Mouse (Mus musculus): ENCODE measurements at regions not wholly inside any gene's neighbourhood (a gene's known extent, or its start where the extent isn't known, plus 50 kb on each side); places are given as distances from the start of the nearest gene placed in this dataset.

DNA sequence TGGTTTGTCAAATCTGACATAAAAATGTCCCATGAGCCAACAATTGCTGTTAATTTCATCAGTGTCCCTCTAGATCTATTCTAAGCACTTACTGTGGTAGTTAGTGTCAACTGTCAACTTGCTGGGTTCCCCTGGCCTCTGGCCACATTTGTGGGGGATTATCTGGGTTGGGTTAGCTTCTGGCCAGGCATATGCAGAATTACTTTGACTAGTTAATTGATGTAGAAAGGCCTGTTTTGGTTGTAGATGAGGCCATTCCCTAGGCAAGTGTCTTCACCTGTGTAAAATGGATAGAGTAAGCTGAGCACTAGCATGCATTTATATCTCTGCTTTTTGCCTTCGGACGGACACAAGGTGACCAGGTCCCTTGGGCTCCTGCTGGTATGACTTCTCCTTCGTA, 283.9 kb downstream of the 1810013L24Rik start:
- no peaks in the 10 kb centered on the region for H3K9me3 ChIP-seq (replicated peaks; ENCODE audit: control insufficient read depth, low read length)
- H3K9ac ChIP-seq (ENCODE audit: low read length), result no peak overlapping the region
- H3K36me3 ChIP-seq (ENCODE audit: control insufficient read depth, insufficient read depth, low read length), result no peaks in the 10 kb centered on the region
- no peak for DNase-seq (ENCODE audit: low spot score)
- H3K4me3 ChIP-seq (ENCODE audit: low read depth, low read length), result no peak overlapping the region
- 90% methylated on average over 3 of the region's 3 CpGs for WGBS
- H3K27ac ChIP-seq (ENCODE audit: low read depth, low read length), result no peak overlapping the region
- H3K27me3 ChIP-seq (replicated peaks; ENCODE audit: control insufficient read depth, insufficient read depth, low read length), result no peaks in the 10 kb centered on the region
- ATAC-seq, result no peak
- H3K4me1 ChIP-seq (ENCODE audit: control insufficient read depth, insufficient read depth, low read length), result no peaks in the 10 kb centered on the region
- H3K4me2 ChIP-seq (ENCODE audit: low read length), result no peak overlapping the region

DNA sequence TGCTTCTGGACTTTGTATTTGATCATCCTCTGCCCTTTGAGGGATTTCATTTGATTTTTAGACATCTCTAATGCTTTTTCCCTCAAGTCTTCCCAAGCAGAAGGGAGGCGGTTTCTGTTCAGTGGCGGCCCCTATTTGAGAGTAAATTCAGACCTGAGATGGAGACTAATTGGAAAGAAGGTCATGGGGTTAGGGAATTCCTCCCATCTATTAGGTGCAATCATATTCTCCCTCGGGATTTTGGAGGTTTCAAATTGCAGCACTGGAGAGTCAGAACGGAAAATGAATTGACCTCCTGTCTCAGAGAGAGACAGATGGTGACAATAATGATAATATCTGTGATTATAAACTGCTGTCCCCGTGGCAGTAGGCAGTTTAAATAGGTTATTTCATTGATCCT, 285.6 kb downstream of the 1810013L24Rik start:
- H3K27me3 ChIP-seq (replicated peaks; ENCODE audit: control insufficient read depth, insufficient read depth, low read length), result no peaks in the 10 kb centered on the region
- no peak overlapping the region for H3K27ac ChIP-seq (ENCODE audit: low read depth, low read length)
- ATAC-seq (no peak), DNase-seq (ENCODE audit: low spot score) (peak; percentile 41)
- no peaks in the 10 kb centered on the region for H3K36me3 ChIP-seq (ENCODE audit: control insufficient read depth, insufficient read depth, low read length)
- WGBS, result 61% methylated on average over 5 of the region's 5 CpGs
- no peaks in the 10 kb centered on the region for H3K9me3 ChIP-seq (replicated peaks; ENCODE audit: control insufficient read depth, low read length)
- no peak overlapping the region for H3K4me2 ChIP-seq (ENCODE audit: low read length)
- H3K9ac ChIP-seq (ENCODE audit: low read length), result no peak overlapping the region
- no peak overlapping the region for H3K4me3 ChIP-seq (ENCODE audit: low read depth, low read length)
- H3K4me1 ChIP-seq (ENCODE audit: control insufficient read depth, insufficient read depth, low read length), result no peaks in the 10 kb centered on the region

DNA sequence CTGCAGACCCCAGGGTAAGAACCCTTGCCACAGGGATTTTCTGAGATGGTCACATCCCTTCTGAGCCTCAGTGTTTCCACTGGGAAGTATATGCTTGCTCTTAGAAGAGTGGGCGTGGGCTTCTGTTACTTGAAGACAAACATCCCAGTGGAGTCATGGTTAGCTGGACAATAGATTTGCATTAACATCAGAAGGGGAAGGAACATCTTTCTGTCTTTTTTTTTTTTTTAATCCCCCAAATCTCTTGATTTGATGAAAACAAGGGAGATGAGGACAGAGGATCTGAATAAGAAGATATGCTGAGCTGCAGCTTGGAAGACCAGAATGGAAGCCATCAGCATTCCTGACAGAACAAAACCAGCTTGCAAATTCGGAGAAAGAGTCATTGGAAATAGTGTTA, 291.7 kb downstream of the 1810013L24Rik start:
- DNase-seq (ENCODE audit: low spot score), result no peak

DNA sequence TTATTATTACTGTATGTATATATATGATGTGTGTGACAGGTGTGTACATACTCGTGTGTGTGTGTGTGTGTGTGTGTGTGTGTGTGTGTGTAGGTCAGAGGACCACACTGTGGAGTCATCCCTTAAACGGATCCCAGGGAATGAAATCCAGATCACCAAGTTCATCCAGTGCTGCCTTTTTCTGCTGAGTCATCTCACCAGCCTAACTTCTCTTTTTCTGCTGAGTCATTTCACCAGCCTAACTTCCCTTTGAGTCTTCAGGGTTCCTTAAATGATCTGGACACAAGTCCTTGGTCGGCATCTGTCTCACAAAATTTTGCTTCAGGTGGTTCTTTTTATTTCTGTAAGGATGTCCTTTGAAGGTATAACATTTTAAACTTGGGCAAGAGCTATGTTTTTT, 302.2 kb downstream of the 1810013L24Rik start:
- Histone ChIP-seq H3K4me1 (ENCODE audit: control insufficient read depth, insufficient read depth, low read length) (no peaks in the 10 kb centered on the region), H3K36me3 (ENCODE audit: control insufficient read depth, insufficient read depth, low read length) (no peaks in the 10 kb centered on the region), H3K27ac (ENCODE audit: low read depth, low read length) (no peak overlapping the region), H3K27me3 (replicated peaks; ENCODE audit: control insufficient read depth, insufficient read depth, low read length) (no peaks in the 10 kb centered on the region), H3K9ac (ENCODE audit: low read length) (no peak overlapping the region), H3K9me3 (replicated peaks; ENCODE audit: control insufficient read depth, low read length) (no peaks in the 10 kb centered on the region), H3K4me2 (ENCODE audit: low read length) (no peak overlapping the region), H3K4me3 (ENCODE audit: low read depth, low read length) (no peak overlapping the region)
- ATAC-seq (no peak), DNase-seq (ENCODE audit: low spot score) (no peak)
- WGBS, result 81% methylated on average over 3 of the region's 3 CpGs

More for the DNA sequence above, 291.7 kb downstream of the 1810013L24Rik start:
- no peaks in the 10 kb centered on the region for H3K4me1 ChIP-seq (ENCODE audit: control insufficient read depth, insufficient read depth, low read length)
- no peak overlapping the region for H3K9ac ChIP-seq (ENCODE audit: low read length)
- H3K36me3 ChIP-seq (ENCODE audit: control insufficient read depth, insufficient read depth, low read length), result no peaks in the 10 kb centered on the region
- no peaks in the 10 kb centered on the region for H3K9me3 ChIP-seq (replicated peaks; ENCODE audit: control insufficient read depth, low read length)
- no peak for ATAC-seq
- no peak overlapping the region for H3K4me3 ChIP-seq (ENCODE audit: low read depth, low read length)
- WGBS, result 89% methylated on average over 2 of the region's 2 CpGs
- no peaks in the 10 kb centered on the region for H3K27me3 ChIP-seq (replicated peaks; ENCODE audit: control insufficient read depth, insufficient read depth, low read length)
- H3K4me2 ChIP-seq (ENCODE audit: low read length), result no peak overlapping the region
- no peak overlapping the region for H3K27ac ChIP-seq (ENCODE audit: low read depth, low read length)

DNA sequence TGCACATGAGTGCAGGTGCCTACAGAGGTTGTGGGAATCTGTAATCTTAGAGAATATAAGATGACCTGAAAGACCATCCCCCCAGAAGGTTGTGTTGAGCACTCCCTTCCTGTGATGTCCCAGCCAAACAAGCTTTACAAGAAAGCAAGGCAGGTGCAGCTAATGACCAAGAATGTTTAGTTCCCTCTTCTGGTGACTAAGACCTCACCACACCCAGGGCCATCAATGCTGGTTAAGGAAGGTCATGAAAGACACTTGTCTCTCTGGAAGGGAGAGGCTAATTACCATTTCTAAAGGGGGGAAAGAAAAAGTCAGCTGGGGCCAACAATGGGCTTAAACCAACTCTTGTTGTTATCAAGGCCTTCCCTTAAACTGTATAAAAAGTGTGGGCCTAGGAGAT, 302.9 kb downstream of the 1810013L24Rik start:
- ATAC-seq, result no peak
- H3K27me3 ChIP-seq (replicated peaks; ENCODE audit: control insufficient read depth, insufficient read depth, low read length), result no peaks in the 10 kb centered on the region
- DNase-seq (ENCODE audit: low spot score), result no peak
- H3K4me3 ChIP-seq (ENCODE audit: low read depth, low read length), result no peak overlapping the region
- no peaks in the 10 kb centered on the region for H3K4me1 ChIP-seq (ENCODE audit: control insufficient read depth, insufficient read depth, low read length)
- H3K4me2 ChIP-seq (ENCODE audit: low read length), result no peak overlapping the region
- H3K27ac ChIP-seq (ENCODE audit: low read depth, low read length), result no peak overlapping the region
- no peaks in the 10 kb centered on the region for H3K9me3 ChIP-seq (replicated peaks; ENCODE audit: control insufficient read depth, low read length)
- no peaks in the 10 kb centered on the region for H3K36me3 ChIP-seq (ENCODE audit: control insufficient read depth, insufficient read depth, low read length)
- no peak overlapping the region for H3K9ac ChIP-seq (ENCODE audit: low read length)

DNA sequence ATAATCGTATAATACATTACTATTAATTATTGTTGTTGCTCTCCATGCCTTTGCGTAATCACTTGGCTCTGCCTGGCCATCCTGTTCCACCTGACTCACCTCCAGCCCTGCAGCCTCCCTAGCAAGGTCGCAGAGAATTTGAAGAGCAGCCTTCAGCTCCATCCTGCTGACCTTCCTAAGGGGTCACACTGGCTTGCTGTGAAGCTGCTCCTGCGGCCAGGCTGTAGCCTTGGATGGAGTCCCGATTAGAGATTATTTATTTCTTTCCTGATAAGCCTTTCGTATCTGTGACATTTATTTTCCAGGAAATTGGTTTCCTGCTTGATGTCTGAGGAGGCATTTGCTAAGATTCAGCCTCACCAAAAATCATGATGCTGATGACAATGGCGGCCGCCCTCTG, 305.5 kb downstream of the 1810013L24Rik start:
- Histone ChIP-seq H3K9ac (ENCODE audit: low read length) (no peak overlapping the region), H3K27me3 (replicated peaks; ENCODE audit: control insufficient read depth, insufficient read depth, low read length) (no peaks in the 10 kb centered on the region), H3K27ac (ENCODE audit: low read depth, low read length) (no peak overlapping the region), H3K4me1 (ENCODE audit: control insufficient read depth, insufficient read depth, low read length) (no peaks in the 10 kb centered on the region), H3K4me3 (ENCODE audit: low read depth, low read length) (no peak overlapping the region), H3K36me3 (ENCODE audit: control insufficient read depth, insufficient read depth, low read length) (no peaks in the 10 kb centered on the region), H3K4me2 (ENCODE audit: low read length) (no peak overlapping the region), H3K9me3 (replicated peaks; ENCODE audit: control insufficient read depth, low read length) (no peaks in the 10 kb centered on the region)
- DNase-seq (ENCODE audit: low spot score) (no peak), ATAC-seq (no peak)
- WGBS, result 89% methylated on average over 8 of the region's 8 CpGs

DNA sequence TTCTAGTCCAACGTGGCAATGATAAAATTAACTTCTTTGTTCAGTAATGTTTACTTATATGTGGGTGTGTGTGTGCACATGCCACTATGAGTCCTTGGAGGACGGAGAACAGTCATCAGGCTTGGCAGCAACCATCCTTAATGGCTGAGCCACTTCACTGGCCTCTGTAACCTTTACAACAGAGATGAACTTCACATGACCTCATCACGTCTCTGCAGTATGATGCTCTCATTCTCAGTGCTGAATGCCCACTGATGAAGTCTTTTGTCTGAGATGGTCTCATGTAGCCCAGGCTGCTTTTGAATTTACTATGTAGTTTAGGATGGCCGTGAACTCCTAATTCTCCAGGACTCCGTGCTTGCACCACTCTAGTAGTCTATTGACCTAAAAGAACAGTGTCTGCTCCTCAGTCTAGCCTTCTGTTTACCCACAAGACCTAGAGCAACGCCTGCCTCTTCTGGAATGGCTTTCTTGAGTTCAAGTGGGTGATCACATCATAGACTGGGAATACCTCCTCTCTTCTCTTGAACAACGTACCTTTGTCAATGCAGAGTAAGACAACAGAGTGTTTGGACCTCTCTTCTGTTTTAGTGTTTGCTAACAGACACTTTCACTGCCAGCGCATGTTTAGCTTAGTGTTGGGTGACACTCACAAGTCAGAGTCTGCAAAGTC, 308.8 kb downstream of the 1810013L24Rik start:
- H3K4me3 ChIP-seq (ENCODE audit: low read depth, low read length), result no peak overlapping the region
- H3K9me3 ChIP-seq (replicated peaks; ENCODE audit: control insufficient read depth, low read length), result no peaks in the 10 kb centered on the region
- 81% methylated on average over 8 of the region's 8 CpGs for WGBS
- no peak overlapping the region for H3K27ac ChIP-seq (ENCODE audit: low read depth, low read length)
- DNase-seq (ENCODE audit: low spot score), result no peak
- no peaks in the 10 kb centered on the region for H3K27me3 ChIP-seq (replicated peaks; ENCODE audit: control insufficient read depth, insufficient read depth, low read length)
- no peaks in the 10 kb centered on the region for H3K4me1 ChIP-seq (ENCODE audit: control insufficient read depth, insufficient read depth, low read length)
- H3K36me3 ChIP-seq (ENCODE audit: control insufficient read depth, insufficient read depth, low read length), result no peaks in the 10 kb centered on the region
- no peak overlapping the region for H3K4me2 ChIP-seq (ENCODE audit: low read length)
- no peak for ATAC-seq
- H3K9ac ChIP-seq (ENCODE audit: low read length), result no peak overlapping the region

DNA sequence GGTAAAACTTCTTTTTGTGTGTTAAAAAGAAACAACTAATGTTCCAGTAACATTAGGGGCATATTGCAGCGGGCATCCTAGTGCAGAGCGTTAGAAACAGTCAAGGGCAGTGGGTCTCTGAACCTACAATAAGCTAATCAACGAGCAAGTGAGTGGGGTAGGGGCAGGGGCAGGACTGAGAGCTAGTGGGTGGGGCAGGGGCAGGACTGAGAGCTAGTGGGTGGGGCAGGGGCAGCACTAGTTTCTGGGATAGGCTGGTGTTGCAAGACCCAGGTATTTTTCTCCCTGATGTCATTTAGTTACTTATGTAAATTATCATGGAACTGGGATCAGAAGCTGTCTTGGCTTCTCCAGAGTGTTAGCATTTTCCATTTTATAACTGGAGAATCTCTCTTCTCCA, 309.5 kb downstream of the 1810013L24Rik start:
- Histone ChIP-seq H3K9me3 (replicated peaks; ENCODE audit: control insufficient read depth, low read length) (no peaks in the 10 kb centered on the region), H3K4me2 (ENCODE audit: low read length) (no peak overlapping the region), H3K4me1 (ENCODE audit: control insufficient read depth, insufficient read depth, low read length) (no peaks in the 10 kb centered on the region), H3K27ac (ENCODE audit: low read depth, low read length) (no peak overlapping the region), H3K4me3 (ENCODE audit: low read depth, low read length) (no peak overlapping the region), H3K36me3 (ENCODE audit: control insufficient read depth, insufficient read depth, low read length) (no peaks in the 10 kb centered on the region), H3K9ac (ENCODE audit: low read length) (no peak overlapping the region), H3K27me3 (replicated peaks; ENCODE audit: control insufficient read depth, insufficient read depth, low read length) (no peaks in the 10 kb centered on the region)
- DNase-seq (ENCODE audit: low spot score), result no peak
- WGBS, result 74% methylated on average over 3 of the region's 3 CpGs
- no peak for ATAC-seq

DNA sequence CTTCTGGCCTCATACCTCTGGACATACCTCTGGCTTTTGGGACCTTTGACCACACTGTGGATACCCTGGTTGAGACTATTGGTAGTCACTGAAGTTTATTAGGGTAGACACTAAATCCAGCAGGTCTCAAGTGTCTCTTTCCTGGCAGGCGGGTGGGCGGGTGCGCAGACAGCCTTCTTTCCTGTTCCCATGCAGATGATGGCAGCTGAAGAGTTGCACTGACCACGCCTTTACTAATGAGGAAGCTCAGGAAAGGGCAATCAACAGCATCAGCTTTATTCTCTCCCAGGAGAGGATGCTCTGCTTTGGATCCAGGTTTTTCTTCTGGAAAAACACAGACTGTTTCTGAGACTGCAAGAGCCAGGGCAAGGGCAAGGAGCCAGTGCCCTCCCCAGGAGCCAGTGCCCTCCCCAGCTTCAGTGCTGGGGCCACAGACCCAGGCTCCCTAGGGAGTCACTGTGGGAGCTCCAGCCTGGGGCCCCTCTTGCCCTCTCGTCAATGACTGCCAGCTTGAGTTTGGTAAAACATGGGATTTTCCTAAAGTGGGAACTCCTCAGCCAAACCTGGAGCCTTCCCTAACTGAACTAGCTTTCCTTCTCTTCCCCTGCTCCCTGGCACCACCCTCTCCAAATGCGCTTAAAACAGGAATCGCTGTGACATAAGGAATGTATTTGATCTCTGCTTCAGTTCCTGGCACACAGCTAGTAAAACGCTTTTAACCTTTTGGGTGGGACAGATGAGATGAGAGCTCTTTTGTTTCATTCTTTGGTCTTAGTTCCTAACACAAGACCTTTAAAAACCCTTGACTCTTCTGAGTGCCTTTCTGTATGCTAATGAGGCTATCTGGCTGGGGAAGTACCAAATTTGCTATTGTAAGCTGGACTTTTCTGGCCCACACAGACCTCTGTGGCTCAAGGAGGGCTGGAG, 319.6 kb downstream of the 1810013L24Rik start:
- Histone ChIP-seq H3K27me3 (replicated peaks; ENCODE audit: control insufficient read depth, insufficient read depth, low read length) (no peaks in the 10 kb centered on the region), H3K4me3 (ENCODE audit: low read depth, low read length) (no peak overlapping the region), H3K9ac (ENCODE audit: low read length) (no peak overlapping the region), H3K4me1 (ENCODE audit: control insufficient read depth, insufficient read depth, low read length) (no peaks in the 10 kb centered on the region), H3K4me2 (ENCODE audit: low read length) (no peak overlapping the region), H3K36me3 (ENCODE audit: control insufficient read depth, insufficient read depth, low read length) (no peaks in the 10 kb centered on the region), H3K9me3 (replicated peaks; ENCODE audit: control insufficient read depth, low read length) (no peaks in the 10 kb centered on the region), H3K27ac (ENCODE audit: low read depth, low read length) (no peak overlapping the region)
- no peak for DNase-seq (ENCODE audit: low spot score)
- 67% methylated on average over 8 of the region's 8 CpGs for WGBS
- no peak for ATAC-seq

Measured in forebrain, embryonic 14.5 days (tissue).